Mouse (Mus musculus) hindbrain, postnatal 0 days (tissue): Measurements from ENCODE around the gene Ptms. TPM values are rescaled to one million over a fixed set of nuclear protein-coding genes. Genes with fewer than 3 reads are reported as not detected.
A peak's percentile ranks its signal among the peaks of the same experiment; 100 is the strongest.

Experiments used
- ATAC-seq: fragments of 200-750 bp; cut with Nextera tagmentation; 2 replicates; pipeline ENCODE4 v1.8.0; 2017; ENCODE audit warnings: mild to moderate bottlenecking, moderate TSS enrichment, moderate library complexity
- DNase-seq: peaks from one replicate; pipeline ENCODE4 v3.0.0-alpha.2; 2015; ENCODE audit warnings: low spot score
- H3K27ac ChIP-seq: fragments of 300-500 bp; sonication (generic); 2 replicates; pipeline ENCODE4 v1.5.1; 2014; ENCODE audit warnings: mild to moderate bottlenecking
- H3K27me3 ChIP-seq: fragments of 300-500 bp; sonication (generic); 2 replicates; pipeline ENCODE4 v1.6.1; 2014; ENCODE audit warnings: low read length, mixed read lengths; ENCODE audit not compliant: insufficient read depth
- H3K36me3 ChIP-seq: fragments of 300-500 bp; sonication (generic); 2 replicates; pipeline ENCODE4 v1.6.1; 2014; ENCODE audit warnings: low read length, mixed read lengths; ENCODE audit not compliant: insufficient read depth
- H3K4me1 ChIP-seq: fragments of 300-500 bp; sonication (generic); 2 replicates; pipeline ENCODE4 v1.6.1; 2014; ENCODE audit warnings: antibody characterized with exemption, low read length, mixed read lengths; ENCODE audit not compliant: insufficient read depth
- H3K4me2 ChIP-seq: fragments of 300-500 bp; sonication (generic); 2 replicates; pipeline ENCODE4 v1.6.1; 2014; ENCODE audit warnings: low read depth, mild to moderate bottlenecking, low read length, moderate library complexity, mixed read lengths
- H3K4me3 ChIP-seq: fragments of 300-500 bp; sonication (generic); 2 replicates; pipeline ENCODE4 v1.5.1; 2014; ENCODE audit warnings: low read length
- H3K9ac ChIP-seq: fragments of 300-500 bp; sonication (generic); replicated peaks from 2 replicates; pipeline ENCODE4 v1.6.1; 2014; ENCODE audit warnings: mild to moderate bottlenecking, low read length, moderate library complexity, mixed read lengths
- H3K9me3 ChIP-seq: fragments of 300-500 bp; sonication (generic); 2 replicates; pipeline ENCODE4 v1.6.1; 2016; ENCODE audit warnings: low read length, mixed read lengths
- CTCF ChIP-seq: IDR thresholded peaks from 2 replicates; pipeline ENCODE4 v1.5.1; 2016; ENCODE audit warnings: antibody characterized with exemption, control low read depth, low read depth
- WGBS: fragments of 180-500 bp; shearing (Covaris S2); extraction: QIAGEN DNeasy Blood & Tissue Kit; methylation state at CpG from one replicate; pipeline ENCODE4 v1.1.7; 2014; 5-methylcytosine and 5-hydroxymethylcytosine counted together
- polyA plus RNA-seq: library from polyadenylated mRNA; unstranded; fragments of >200 nt; fragmentation: Nextera tagmentation; extraction: Ambion mirVana; gene quantifications from 2 replicates; pipeline ENCODE4 v1.2.1, GENCODE M21; 2015
- total RNA-seq: library from RNA; depleted of rRNA; stranded (reverse); fragments of >200 nt; gene quantifications from 2 replicates; pipeline ENCODE4 v1.2.3, GENCODE M21; 2014

Gene Ptms
- total and polyA plus RNA-seq, 2 experiments from 2014 or later, result 767 to 1,024 TPM

DNA sequence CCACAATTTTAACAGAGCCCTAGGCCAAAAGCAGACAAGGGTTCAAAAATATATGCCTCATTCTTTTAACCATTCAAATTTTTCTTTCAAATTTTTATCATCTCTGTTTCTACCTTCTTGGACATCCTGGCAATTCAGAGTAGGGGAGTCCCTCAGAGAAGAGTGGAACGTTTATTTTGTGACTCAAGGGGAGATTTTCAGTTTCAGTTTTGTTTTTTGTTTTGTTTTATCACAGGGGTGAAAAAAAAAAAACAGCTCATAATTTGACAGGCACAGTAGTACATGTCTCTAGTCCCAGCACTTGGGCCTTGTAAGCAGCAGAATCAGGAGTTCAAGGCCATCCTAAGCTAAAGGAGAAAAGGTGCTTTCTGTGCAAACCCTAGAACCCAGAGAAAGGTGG, 12.1 kb downstream of the Ptms start:
- H3K27me3 ChIP-seq, result no peaks in the 10 kb centered on the region
- no peaks in the 10 kb centered on the region for H3K36me3 ChIP-seq
- no peak for TF ChIP-seq CTCF
- no peak for DNase-seq
- H3K4me2 ChIP-seq, result no peak overlapping the region
- ATAC-seq, result no peak
- H3K4me3 ChIP-seq, result no peak overlapping the region
- peaks cover 16% of the 10 kb centered on the region for H3K4me1 ChIP-seq
- H3K9ac ChIP-seq, result no peak overlapping the region
- 73% methylated on average over 1 of the region's 1 CpGs for WGBS
- H3K27ac ChIP-seq, result no peak overlapping the region
- H3K9me3 ChIP-seq, result no peaks in the 10 kb centered on the region

DNA sequence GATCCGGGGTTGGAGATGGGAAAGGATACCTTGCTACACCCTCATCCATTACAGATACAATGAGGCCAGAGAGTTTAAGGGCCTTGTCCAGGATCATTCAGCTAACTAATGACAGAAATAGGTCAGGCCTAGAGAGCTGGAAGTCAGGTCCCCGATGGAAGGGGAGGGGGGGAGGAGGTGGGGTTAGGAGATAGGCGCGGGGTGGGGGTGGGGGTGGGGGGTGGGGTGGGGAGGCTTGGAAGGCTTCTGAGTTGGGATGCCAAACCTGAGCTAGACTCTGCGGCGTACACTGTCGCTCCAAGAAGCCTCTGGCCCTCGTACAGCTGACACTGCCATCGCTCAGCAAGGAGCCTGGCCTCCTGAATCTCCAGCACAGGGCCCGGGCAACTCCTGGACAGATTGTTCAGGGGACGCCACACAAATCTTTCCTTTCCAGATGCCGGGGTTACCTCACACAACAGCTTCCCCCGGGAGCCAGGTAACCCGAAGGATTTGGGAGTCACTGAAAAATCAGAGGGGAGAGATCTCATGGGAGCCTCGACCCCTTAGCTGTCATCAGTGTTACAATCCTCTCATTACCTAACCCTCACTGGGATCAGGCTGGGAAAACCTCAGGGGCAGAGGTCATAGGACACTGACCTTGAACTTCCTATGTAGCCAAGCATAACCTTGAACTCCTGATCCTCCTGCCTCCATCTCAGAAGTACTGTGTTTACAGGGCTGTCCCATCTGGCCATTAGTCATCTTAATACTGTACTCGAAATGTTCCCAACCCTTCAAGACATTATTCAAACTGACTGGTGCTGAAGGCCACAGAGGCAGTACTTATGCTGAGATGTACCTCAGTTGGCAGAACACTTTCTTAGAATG, 14.7 kb downstream of the Ptms start:
- DNase-seq, result no peak
- ATAC-seq, result no peak

DNA sequence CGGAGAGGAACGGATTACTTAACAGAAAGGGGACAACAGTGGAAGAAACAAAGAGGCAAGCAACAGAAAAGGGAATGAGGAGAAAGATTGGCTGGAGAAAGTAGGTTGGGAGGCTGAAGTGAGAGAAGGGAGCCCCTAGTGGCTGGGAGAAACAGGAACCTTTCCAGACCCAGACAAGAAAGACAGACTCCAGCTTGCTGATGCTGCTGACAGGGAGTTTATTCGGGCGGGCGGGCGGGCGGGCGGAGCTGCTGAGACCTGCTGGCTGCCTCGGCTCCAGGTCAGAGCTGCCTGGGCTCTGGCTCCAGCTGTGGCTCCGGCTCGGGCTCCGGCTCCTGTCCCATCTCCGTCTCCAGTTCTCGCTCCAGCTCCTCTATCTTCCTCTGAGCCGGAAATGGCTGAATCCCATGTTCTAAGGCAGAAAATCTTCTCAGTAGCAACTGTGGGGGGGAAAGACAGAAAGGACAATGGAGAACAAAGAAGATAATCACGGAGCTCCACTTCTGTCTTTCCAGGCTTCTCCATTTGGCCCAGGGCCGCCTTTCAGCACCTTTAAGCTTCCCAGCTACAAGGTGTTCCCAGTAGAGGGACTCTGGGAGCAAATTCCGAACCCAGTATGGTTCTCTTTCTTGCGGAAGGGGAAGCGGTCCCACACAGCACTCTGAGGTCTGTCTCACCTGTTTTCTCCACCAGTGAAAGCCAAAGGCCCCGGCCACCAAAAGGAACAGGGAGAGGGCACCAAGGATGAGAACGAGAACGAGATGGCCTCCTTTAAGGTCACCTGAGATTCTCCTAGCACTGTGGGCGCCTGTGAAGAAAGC, 15.5 kb downstream of the Ptms start:
- DNase-seq (peak; percentile 90), ATAC-seq (peak; percentile 73)
- peak overlapping the region; percentile 40 for H3K4me3 ChIP-seq
- H3K27ac ChIP-seq, result peak overlapping the region; percentile 99
- H3K36me3 ChIP-seq, result no peaks in the 10 kb centered on the region
- 6% methylated on average over 23 of the region's 24 CpGs for WGBS
- no peaks in the 10 kb centered on the region for H3K9me3 ChIP-seq
- H3K4me1 ChIP-seq, result peaks cover 11% of the 10 kb centered on the region; the same call in 1 of the 2 replicates
- peak; percentile 74 for TF ChIP-seq CTCF
- H3K27me3 ChIP-seq, result no peaks in the 10 kb centered on the region
- peak overlapping the region; percentile 79 for H3K4me2 ChIP-seq
- peak overlapping the region; percentile 62 for H3K9ac ChIP-seq

More for the DNA sequence above, 14.7 kb downstream of the Ptms start:
- Histone ChIP-seq H3K4me3 (peak overlapping the region; percentile 40; the same call in 1 of the 2 replicates), H3K9ac (peak overlapping the region; percentile 62), H3K9me3 (no peaks in the 10 kb centered on the region), H3K36me3 (no peaks in the 10 kb centered on the region), H3K27ac (peak overlapping the region; percentile 99), H3K4me1 (peaks cover 16% of the 10 kb centered on the region), H3K4me2 (peak overlapping the region; percentile 79), H3K27me3 (no peaks in the 10 kb centered on the region)
- TF ChIP-seq CTCF, result no peak
- 31% methylated on average over 14 of the region's 16 CpGs for WGBS

DNA sequence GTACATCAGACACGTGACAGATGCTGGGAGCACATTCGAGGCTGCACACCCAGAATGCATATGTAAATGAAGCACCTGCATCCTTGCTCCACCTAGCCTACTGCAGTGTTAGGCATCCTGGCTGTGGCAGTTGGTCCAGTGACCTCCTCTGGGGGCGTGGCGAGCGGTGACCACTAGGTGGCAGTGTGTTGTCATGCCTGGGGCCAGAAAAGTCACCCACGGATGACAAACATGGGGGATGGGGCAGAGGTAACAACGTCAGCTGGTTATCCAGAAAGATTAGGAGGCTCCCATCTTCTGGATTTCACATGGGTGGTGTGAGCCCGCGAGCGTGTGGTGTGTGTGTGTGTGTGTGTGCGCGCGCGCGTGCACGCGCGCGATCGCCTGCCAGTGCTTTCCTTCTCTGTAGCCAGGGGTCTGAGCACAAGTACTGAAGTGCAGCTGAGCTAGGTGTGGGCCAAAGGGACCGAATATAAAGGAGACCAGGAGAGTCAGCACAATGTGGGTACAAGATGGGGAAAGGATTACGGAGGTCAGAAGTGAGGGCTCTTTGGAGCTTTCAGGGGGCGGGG, 16.2 kb downstream of the Ptms start:
- H3K9ac ChIP-seq, result peak overlapping the region; percentile 62
- H3K9me3 ChIP-seq, result no peaks in the 10 kb centered on the region
- peaks cover 11% of the 10 kb centered on the region; the same call in 1 of the 2 replicates for H3K4me1 ChIP-seq
- peak overlapping the region; percentile 79 for H3K4me2 ChIP-seq
- no peaks in the 10 kb centered on the region for H3K27me3 ChIP-seq
- no peaks in the 10 kb centered on the region for H3K36me3 ChIP-seq
- peak overlapping the region; percentile 99 for H3K27ac ChIP-seq
- H3K4me3 ChIP-seq, result peak overlapping the region; percentile 40
- ATAC-seq (peak; percentile 93), DNase-seq (peak; percentile 96)
- under 1% methylated on average over 23 of the region's 23 CpGs for WGBS
- TF ChIP-seq CTCF, result peak; percentile 99

GRCm38 (mm10) chr6:124901851-124902250, 18.1 kb downstream of the Ptms start:
- H3K27me3 ChIP-seq, result no peaks in the 10 kb centered on the region
- peaks cover 11% of the 10 kb centered on the region; the same call in 1 of the 2 replicates for H3K4me1 ChIP-seq
- H3K9me3 ChIP-seq, result no peaks in the 10 kb centered on the region
- H3K27ac ChIP-seq, result no peak overlapping the region
- H3K4me3 ChIP-seq, result no peak overlapping the region
- H3K9ac ChIP-seq, result no peak overlapping the region
- H3K36me3 ChIP-seq, result no peaks in the 10 kb centered on the region
- H3K4me2 ChIP-seq, result no peak overlapping the region
- DNase-seq, result no peak
- ATAC-seq, result no peak
- TF ChIP-seq CTCF, result no peak

DNA sequence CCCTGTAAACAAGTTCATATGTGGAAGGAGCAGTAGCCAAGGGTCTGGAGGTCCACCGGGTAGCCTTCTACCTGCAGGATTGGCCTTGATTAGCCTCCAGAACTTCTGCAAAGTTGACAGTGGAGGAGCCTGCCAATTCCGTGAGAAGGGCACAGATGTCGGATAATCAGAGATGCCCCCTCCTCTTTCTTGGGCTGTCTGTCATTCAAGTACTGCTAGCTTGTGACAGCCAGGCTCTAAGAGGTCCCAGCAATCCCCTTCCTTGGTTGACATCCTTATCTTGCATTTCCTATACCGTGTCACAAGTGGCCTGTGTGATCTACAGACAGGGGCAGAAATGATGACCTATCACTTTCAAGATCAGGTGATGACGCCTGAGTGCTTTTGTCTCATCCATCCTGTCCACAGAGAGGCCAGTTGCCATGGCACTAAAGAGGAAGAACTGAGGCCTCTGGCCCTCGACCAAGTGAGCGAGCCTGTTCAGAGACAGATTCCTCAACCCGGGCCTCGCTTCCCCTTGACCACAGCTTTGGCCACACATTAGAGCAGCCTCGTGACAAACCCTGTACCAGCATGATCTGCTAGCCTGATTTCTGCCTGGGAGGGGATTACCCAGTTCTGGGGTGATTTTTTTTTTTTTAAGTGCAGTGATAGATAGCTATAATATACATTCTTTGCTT, 19.0 kb downstream of the Ptms start:
- ATAC-seq (no peak), DNase-seq (peak; percentile 73)
- H3K9ac ChIP-seq, result no peak overlapping the region
- peaks cover 11% of the 10 kb centered on the region; the same call in 1 of the 2 replicates for H3K4me1 ChIP-seq
- H3K4me2 ChIP-seq, result no peak overlapping the region
- no peak for TF ChIP-seq CTCF
- H3K27ac ChIP-seq, result no peak overlapping the region
- WGBS, result 38% methylated on average over 10 of the region's 10 CpGs
- H3K36me3 ChIP-seq, result no peaks in the 10 kb centered on the region
- no peaks in the 10 kb centered on the region for H3K27me3 ChIP-seq
- H3K4me3 ChIP-seq, result no peak overlapping the region
- H3K9me3 ChIP-seq, result no peaks in the 10 kb centered on the region
